Mouse (Mus musculus) liver, postnatal 0 days (tissue): ENCODE data around the gene Sgce.

ENCODE experiments used
- CTCF ChIP-seq: sonication (generic); IDR thresholded peaks from 2 replicates; pipeline ENCODE4 v1.5.1; 2016; ENCODE audit warnings: antibody characterized with exemption, low read depth
- EP300 ChIP-seq: IDR thresholded peaks from 2 replicates; pipeline ENCODE4 v1.6.1; 2016; ENCODE audit warnings: antibody characterized with exemption, low read depth, mild to moderate bottlenecking

- TF ChIP-seq CTCF, result no peak
- TF ChIP-seq EP300, result no peak
Measured at GRCm38 (mm10) chr6:4694672-4695231, 52.3 kb downstream of the Sgce start.
